Mouse (Mus musculus): Measurements from ENCODE around the gene Exph5. TPM values are rescaled to one million over a fixed set of nuclear protein-coding genes. Genes with fewer than 3 reads are reported as not detected.

The Exph5 gene
- polyA plus RNA-seq (2012; rRNA removed): 25.2 and 32.7 TPM in 2 replicates

- peak; percentile 75 to 79 for DNase-seq
- Histone ChIP-seq H3K27ac (ENCODE audit: insufficient read depth, low read length) (peak within 1 kb of the TSS; percentile 76), H3K27me3 (ENCODE audit: control insufficient read depth, insufficient read depth, low read length) (no peaks in the 10 kb centered on the region), H3K4me3 (replicated peaks; ENCODE audit: insufficient read depth, low read depth, low read length) (peak within 1 kb of the TSS; percentile 98), H3K4me1 (ENCODE audit: control insufficient read depth, insufficient read depth, low read length) (peaks cover 6% of the 10 kb centered on the region; the same call in 1 of the 2 replicates)
- 2% methylated on average over 11 of the region's 11 CpGs for WGBS
- TF ChIP-seq POLR2A (IDR thresholded peaks at IDR 0.05; ENCODE audit: borderline replicate concordance, insufficient read depth, low read length) (peak; percentile 60; the same call in 1 of the 2 replicates), CTCF (IDR thresholded peaks at IDR 0.05; ENCODE audit: borderline replicate concordance, insufficient read depth, low read depth, low read length) (no peak)
Observed at GRCm38 (mm10) chr9:53301269-53301720, at the start of gene Exph5. Gene Exph5, plus strand, starts transcription at chr9:53301670.

- H3K27me3 ChIP-seq (ENCODE audit: control insufficient read depth, insufficient read depth, low read length): no peaks in the 10 kb centered on the region
- H3K27ac ChIP-seq (ENCODE audit: insufficient read depth, low read length): no peak overlapping the region
- no peak overlapping the region for H3K4me3 ChIP-seq (replicated peaks; ENCODE audit: insufficient read depth, low read depth, low read length)
- peak; percentile 82 for TF ChIP-seq CTCF (IDR thresholded peaks at IDR 0.05; ENCODE audit: borderline replicate concordance, insufficient read depth, low read depth, low read length)
- no peak for TF ChIP-seq POLR2A (IDR thresholded peaks at IDR 0.05; ENCODE audit: borderline replicate concordance, insufficient read depth, low read length)
- H3K4me1 ChIP-seq (ENCODE audit: control insufficient read depth, insufficient read depth, low read length): no peaks in the 10 kb centered on the region
- WGBS: 2% methylated on average over 4 of the region's 4 CpGs
- DNase-seq: peak; percentile 71 to 77
Observed at GRCm38 (mm10) chr9:53254368-53254767, 47.1 kb upstream of the Exph5 start.

GRCm38 (mm10) chr9:53256690-53257305, 44.7 kb upstream of the Exph5 start:
- no peaks in the 10 kb centered on the region for H3K4me1 ChIP-seq (ENCODE audit: control insufficient read depth, insufficient read depth, low read length)
- H3K4me3 ChIP-seq (replicated peaks; ENCODE audit: insufficient read depth, low read depth, low read length): no peak overlapping the region
- no peak for TF ChIP-seq POLR2A (IDR thresholded peaks at IDR 0.05; ENCODE audit: borderline replicate concordance, insufficient read depth, low read length)
- WGBS: 45% methylated on average over 4 of the region's 4 CpGs
- no peak overlapping the region for H3K27ac ChIP-seq (ENCODE audit: insufficient read depth, low read length)
- H3K27me3 ChIP-seq (ENCODE audit: control insufficient read depth, insufficient read depth, low read length): no peaks in the 10 kb centered on the region
- DNase-seq: peak in 1 of 2 experiments; percentile 44

GRCm38 (mm10) chr9:53257772-53258171, 43.7 kb upstream of the Exph5 start:
- TF ChIP-seq POLR2A (IDR thresholded peaks at IDR 0.05; ENCODE audit: borderline replicate concordance, insufficient read depth, low read length) (no peak), CTCF (IDR thresholded peaks at IDR 0.05; ENCODE audit: borderline replicate concordance, insufficient read depth, low read depth, low read length) (no peak)
- H3K4me3 ChIP-seq (replicated peaks; ENCODE audit: insufficient read depth, low read depth, low read length): no peak overlapping the region
- no peaks in the 10 kb centered on the region for H3K27me3 ChIP-seq (ENCODE audit: control insufficient read depth, insufficient read depth, low read length)
- no peak overlapping the region for H3K27ac ChIP-seq (ENCODE audit: insufficient read depth, low read length)
- no peak for DNase-seq
- H3K4me1 ChIP-seq (ENCODE audit: control insufficient read depth, insufficient read depth, low read length): no peaks in the 10 kb centered on the region
- 29% methylated on average over 3 of the region's 3 CpGs for WGBS

- no peak overlapping the region for H3K4me3 ChIP-seq (replicated peaks; ENCODE audit: insufficient read depth, low read depth, low read length)
Observed at GRCm38 (mm10) chr9:53258199-53258598, 43.3 kb upstream of the Exph5 start.

GRCm38 (mm10) chr9:53264387-53264786, 37.1 kb upstream of the Exph5 start:
- no peak overlapping the region for H3K4me3 ChIP-seq (replicated peaks; ENCODE audit: insufficient read depth, low read depth, low read length)
- no peak for TF ChIP-seq POLR2A (IDR thresholded peaks at IDR 0.05; ENCODE audit: borderline replicate concordance, insufficient read depth, low read length)
- no peak for TF ChIP-seq CTCF (IDR thresholded peaks at IDR 0.05; ENCODE audit: borderline replicate concordance, insufficient read depth, low read depth, low read length)
- no peak overlapping the region for H3K27ac ChIP-seq (ENCODE audit: insufficient read depth, low read length)
- 66% methylated on average over 4 of the region's 4 CpGs for WGBS
- no peaks in the 10 kb centered on the region for H3K4me1 ChIP-seq (ENCODE audit: control insufficient read depth, insufficient read depth, low read length)
- DNase-seq: no peak
- H3K27me3 ChIP-seq (ENCODE audit: control insufficient read depth, insufficient read depth, low read length): no peaks in the 10 kb centered on the region

More at GRCm38 (mm10) chr9:53258199-53258598, 43.3 kb upstream of the Exph5 start:
- H3K27ac ChIP-seq (ENCODE audit: insufficient read depth, low read length): no peak overlapping the region
- WGBS: 67% methylated on average over 6 of the region's 6 CpGs
- H3K4me1 ChIP-seq (ENCODE audit: control insufficient read depth, insufficient read depth, low read length): no peaks in the 10 kb centered on the region
- no peaks in the 10 kb centered on the region for H3K27me3 ChIP-seq (ENCODE audit: control insufficient read depth, insufficient read depth, low read length)
- DNase-seq: no peak
- no peak for TF ChIP-seq CTCF (IDR thresholded peaks at IDR 0.05; ENCODE audit: borderline replicate concordance, insufficient read depth, low read depth, low read length)
- TF ChIP-seq POLR2A (IDR thresholded peaks at IDR 0.05; ENCODE audit: borderline replicate concordance, insufficient read depth, low read length): no peak

- H3K4me3 ChIP-seq (replicated peaks; ENCODE audit: insufficient read depth, low read depth, low read length): no peak overlapping the region
- WGBS: 57% methylated on average over 2 of the region's 2 CpGs
- H3K4me1 ChIP-seq (ENCODE audit: control insufficient read depth, insufficient read depth, low read length): no peaks in the 10 kb centered on the region
- no peak overlapping the region for H3K27ac ChIP-seq (ENCODE audit: insufficient read depth, low read length)
- no peak for DNase-seq
- TF ChIP-seq POLR2A (IDR thresholded peaks at IDR 0.05; ENCODE audit: borderline replicate concordance, insufficient read depth, low read length): no peak
- H3K27me3 ChIP-seq (ENCODE audit: control insufficient read depth, insufficient read depth, low read length): no peaks in the 10 kb centered on the region
Observed at GRCm38 (mm10) chr9:53265589-53265988, 35.9 kb upstream of the Exph5 start.

- TF ChIP-seq POLR2A (IDR thresholded peaks at IDR 0.05; ENCODE audit: borderline replicate concordance, insufficient read depth, low read length): no peak
- TF ChIP-seq CTCF (IDR thresholded peaks at IDR 0.05; ENCODE audit: borderline replicate concordance, insufficient read depth, low read depth, low read length): no peak
- Histone ChIP-seq H3K27ac (ENCODE audit: insufficient read depth, low read length) (no peak overlapping the region), H3K4me1 (ENCODE audit: control insufficient read depth, insufficient read depth, low read length) (no peaks in the 10 kb centered on the region), H3K4me3 (replicated peaks; ENCODE audit: insufficient read depth, low read depth, low read length) (no peak overlapping the region), H3K27me3 (ENCODE audit: control insufficient read depth, insufficient read depth, low read length) (no peaks in the 10 kb centered on the region)
- no peak for DNase-seq
- 70% methylated on average over 5 of the region's 5 CpGs for WGBS
Observed at GRCm38 (mm10) chr9:53268036-53268435, 33.4 kb upstream of the Exph5 start.

All from cerebellum, adult 2 months (tissue).